Mouse (Mus musculus) limb, embryonic 11.5 days (tissue): ENCODE results near the gene Dpp9. TPM values are rescaled to one million over a fixed set of nuclear protein-coding genes. Genes with fewer than 3 reads are reported as not detected.
A peak's percentile ranks its signal among the peaks of the same experiment; 100 is the strongest.

Experiments
- ATAC-seq: fragments of 200-750 bp; cut with Nextera tagmentation; 2 replicates; pipeline ENCODE4 v1.8.0; 2017; ENCODE audit warnings: low read depth; ENCODE audit not compliant: insufficient number of reproducible peaks, low FRiP score, low TSS enrichment
- DNase-seq: peaks from one replicate; pipeline ENCODE4 v3.0.0-alpha.2; 2015; ENCODE audit warnings: low spot score
- H3K27ac ChIP-seq: fragments of 300-500 bp; sonication (generic); replicated peaks from 2 replicates; pipeline ENCODE4 v1.5.1; 2014; ENCODE audit warnings: low read depth, mild to moderate bottlenecking, low read length
- H3K27me3 ChIP-seq: fragments of 300-500 bp; sonication (generic); 2 replicates; pipeline ENCODE4 v1.6.1; 2014; ENCODE audit warnings: mild to moderate bottlenecking, low read length, mixed read lengths; ENCODE audit not compliant: control insufficient read depth, insufficient read depth
- H3K36me3 ChIP-seq: fragments of 300-500 bp; sonication (generic); 2 replicates; pipeline ENCODE4 v1.6.1; 2014; ENCODE audit warnings: mild to moderate bottlenecking, low read length, moderate library complexity, mixed read lengths; ENCODE audit not compliant: control insufficient read depth, insufficient read depth
- H3K4me1 ChIP-seq: fragments of 300-500 bp; sonication (generic); 2 replicates; pipeline ENCODE4 v1.6.1; 2014; ENCODE audit warnings: low read length, mixed read lengths; ENCODE audit not compliant: control insufficient read depth, insufficient read depth
- H3K4me2 ChIP-seq: fragments of 300-500 bp; sonication (generic); 2 replicates; pipeline ENCODE4 v1.6.1; 2014; ENCODE audit warnings: low read depth, mild to moderate bottlenecking, moderate library complexity; ENCODE audit not compliant: severe bottlenecking
- H3K4me3 ChIP-seq: fragments of 300-500 bp; sonication (generic); 2 replicates; pipeline ENCODE4 v1.5.1; 2014; ENCODE audit warnings: low read depth, low read length
- H3K9ac ChIP-seq: fragments of 300-500 bp; sonication (generic); 2 replicates; pipeline ENCODE4 v1.6.1; 2014; ENCODE audit warnings: mild to moderate bottlenecking, low read length
- H3K9me3 ChIP-seq: fragments of 300-500 bp; sonication (generic); 2 replicates; pipeline ENCODE4 v1.6.1; 2016; ENCODE audit warnings: low read length; ENCODE audit not compliant: control insufficient read depth
- WGBS: fragments of 180-500 bp; shearing (Covaris S2); extraction: QIAGEN DNeasy Blood & Tissue Kit; methylation state at CpG from one replicate; pipeline ENCODE4 v1.1.7; 2014; 5-methylcytosine and 5-hydroxymethylcytosine counted together
- microRNA counts: library from miRNA; unstranded; fragments of <30 nt; microRNA quantifications from one replicate; lab custom pipeline; 2016
- microRNA-seq: library from miRNA; unstranded; fragments of <30 nt; microRNA quantifications from one replicate; pipeline ENCODE4, GENCODE M21; 2016
- polyA plus RNA-seq: library from polyadenylated mRNA; unstranded; fragments of >200 nt; fragmentation: Nextera tagmentation; extraction: Ambion mirVana; gene quantifications from 2 replicates; pipeline ENCODE4 v1.2.1, GENCODE M21; 2014

The Dpp9 gene
- polyA plus RNA-seq, 1 experiment from 2014 or later, result 34.3 TPM

DNA sequence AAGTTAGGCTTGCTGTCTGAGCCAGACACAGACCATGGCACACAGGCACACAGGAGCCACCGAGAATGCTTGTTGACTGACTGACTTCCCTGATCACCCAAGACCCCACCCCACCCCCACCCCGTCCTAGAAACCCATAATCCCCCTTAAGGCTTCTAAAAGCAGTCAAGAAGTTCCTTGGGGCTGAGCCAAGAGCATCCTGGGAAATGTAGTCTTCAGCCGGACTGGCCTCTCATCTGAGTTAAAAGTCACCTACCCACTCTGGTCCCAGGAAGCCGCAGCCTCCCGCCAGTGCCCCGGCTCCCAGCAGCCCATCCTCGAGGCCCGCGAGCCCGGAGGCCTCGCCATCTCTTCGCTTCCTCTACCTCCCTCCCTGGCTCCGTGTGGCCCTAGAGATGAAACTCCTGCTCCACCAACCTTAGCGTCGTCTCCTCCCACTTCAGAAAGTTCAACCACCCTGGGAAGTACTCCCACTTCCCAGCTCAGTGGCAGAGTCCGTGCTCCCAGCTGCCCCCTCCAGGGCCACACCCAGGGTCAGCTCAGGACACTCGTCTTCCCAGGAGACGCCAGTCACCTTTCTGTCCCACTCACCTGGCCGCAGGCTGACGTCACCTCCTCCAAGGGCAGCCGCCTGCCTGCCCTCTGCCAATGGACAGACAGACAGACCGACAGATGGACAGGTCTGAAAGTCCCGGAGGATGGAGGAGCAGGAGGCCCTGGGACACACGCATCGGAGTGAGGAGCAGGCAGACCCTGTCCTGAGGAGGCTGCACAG lies 80.7 kb downstream of the Dpp9 start:
- Histone ChIP-seq H3K4me2 (no peak overlapping the region), H3K27me3 (peaks cover 47% of the 10 kb centered on the region), H3K9ac (no peak overlapping the region), H3K4me3 (no peak overlapping the region), H3K27ac (no peak overlapping the region), H3K36me3 (no peaks in the 10 kb centered on the region), H3K9me3 (no peaks in the 10 kb centered on the region), H3K4me1 (peaks cover 10% of the 10 kb centered on the region)
- DNase-seq (no peak), ATAC-seq (no peak)
- 11% methylated on average over 25 of the region's 25 CpGs for WGBS

MicroRNA genes within 50 kb of the gene (microRNA counts, 519-probe panel; counts per million panel counts)
- microRNA mmu-miR-7b (lab: Ali Mortazavi, UCI), result 2,553 counts per million, percentile 24 among the panel's probes with 10 or more counts

Small RNAs within 50 kb of the gene (microRNA-seq; reads per million reads assigned to microRNA genes)
- gene Gm44397 (not detected), gene Mir7b (6.1 reads per million, percentile 13 among the genes with 10 or more reads in this experiment)

Other genes starting within 250 kb of the Dpp9 start
- gene Shd, start 248.4 kb downstream of the Dpp9 start, polyA plus RNA-seq, result 42.2 and 44.8 TPM in 2 replicates
- 34.9 and 39.8 TPM in 2 replicates for gene Fsd1, start 232.4 kb downstream of the Dpp9 start, polyA plus RNA-seq
- gene Stap2, start 213.3 kb downstream of the Dpp9 start, polyA plus RNA-seq, result 6.5 and 8.7 TPM in 2 replicates
- 137 and 142 TPM in 2 replicates for gene Mpnd, start 213.2 kb downstream of the Dpp9 start, polyA plus RNA-seq
- gene Sh3gl1, start 182.3 kb downstream of the Dpp9 start, polyA plus RNA-seq, result 151 and 154 TPM in 2 replicates
- gene Chaf1a, start 178.5 kb downstream of the Dpp9 start, polyA plus RNA-seq, result 32.7 and 37.4 TPM in 2 replicates
- gene Ubxn6, start 143.9 kb downstream of the Dpp9 start, polyA plus RNA-seq, result 38.5 and 39.1 TPM in 2 replicates
- gene Hdgfl2, start 139.3 kb downstream of the Dpp9 start, polyA plus RNA-seq, result 144 and 151 TPM in 2 replicates
- 0.09 TPM in 1 of 2 replicates, not detected in the other for gene Plin4, start 109.1 kb downstream of the Dpp9 start, polyA plus RNA-seq
- 0.16 and 0.43 TPM in 2 replicates for gene Plin5, start 101.3 kb downstream of the Dpp9 start, polyA plus RNA-seq
- gene Lrg1, start 96.9 kb downstream of the Dpp9 start, polyA plus RNA-seq, result 0.28 TPM in 1 of 2 replicates, not detected in the other
- gene Sema6b, start 78.6 kb downstream of the Dpp9 start, polyA plus RNA-seq, result 0.60 and 0.88 TPM in 2 replicates
- 8.2 and 9.2 TPM in 2 replicates for gene Tnfaip8l1, start 56.4 kb downstream of the Dpp9 start, polyA plus RNA-seq
- 65.6 and 65.9 TPM in 2 replicates for gene Mydgf, start 35.0 kb downstream of the Dpp9 start, polyA plus RNA-seq
- gene Fem1a, start 37.9 kb upstream of the Dpp9 start, polyA plus RNA-seq, result 12.5 and 12.8 TPM in 2 replicates
- gene Ticam1, start 57.9 kb upstream of the Dpp9 start, polyA plus RNA-seq, result 3.2 and 3.8 TPM in 2 replicates
- 58.7 and 66.0 TPM in 2 replicates for gene Plin3, start 74.0 kb upstream of the Dpp9 start, polyA plus RNA-seq
- gene Arrdc5, start 81.4 kb upstream of the Dpp9 start, polyA plus RNA-seq, result not detected in 2 replicates
- gene Uhrf1, start 84.4 kb upstream of the Dpp9 start, polyA plus RNA-seq, result 153 and 167 TPM in 2 replicates
- 33.2 and 34.4 TPM in 2 replicates for gene Kdm4b, start 107.2 kb upstream of the Dpp9 start, polyA plus RNA-seq